Mouse (Mus musculus) monocyte, adult 59 days (primary cell): ENCODE data around the gene St6galnac3. TPM values are rescaled to one million over a fixed set of nuclear protein-coding genes. Genes with fewer than 3 reads are reported as not detected.

Experiments used
- total RNA-seq, 2 experiments: library from RNA; stranded (reverse); gene quantifications; one replicate each; pipeline ENCODE4 v1.2.4; 2023

The St6galnac3 gene
- total RNA-seq, result 1 to 10 TPM; 1.8 to 2.7 TPM

GRCm38 (mm10) chr3:153724701-153725668 is at the start of gene St6galnac3:
TSS of gene St6galnac3 (minus strand) at chr3:153725174.

Other genes with a start within 250 kb of the St6galnac3 start
- gene Asb17, start 119.0 kb upstream of the St6galnac3 start, total RNA-seq, result not detected
- gene Msh4, start 181.0 kb upstream of the St6galnac3 start, total RNA-seq, result not detected
- gene Rabggtb, start 187.8 kb upstream of the St6galnac3 start, total RNA-seq, result 10 to 100 TPM; 31.4 to 37.3 TPM
- 10 to 100 TPM; 57.4 to 65.9 TPM for gene Acadm, start 219.5 kb upstream of the St6galnac3 start, total RNA-seq
- gene Slc44a5, start 248.3 kb upstream of the St6galnac3 start, total RNA-seq, result under 1 TPM; 0.15 to 0.24 TPM